Mouse (Mus musculus): ENCODE measurements around the gene Mast4.
"Not testable (repeated sequence)": the region's sequence is repeated elsewhere in the genome, so short reads cannot be mapped to it uniquely, and the experiment has no call there.

GRCm38 (mm10) chr13:103356909-103357308, 22.6 kb upstream of the Mast4 start:
- not testable (repeated sequence) for TF ChIP-seq CTCF (IDR thresholded peaks at IDR 0.05; ENCODE audit: low read depth, low read length); POLR2A (IDR thresholded peaks at IDR 0.05; ENCODE audit: extremely low read depth, insufficient read depth, low read length)
